Mouse (Mus musculus): ENCODE results near the gene Nfix. TPM values are rescaled to one million over a fixed set of nuclear protein-coding genes. Genes with fewer than 3 reads are reported as not detected.

Gene Nfix
- total RNA-seq, 2 experiments from 2014 or later: 12.0 to 44.4 TPM

- no peak for ATAC-seq (replicated peaks; ENCODE audit: poor library complexity)
These were observed 30.8 kb downstream of the Nfix start for GRCm38 (mm10) chr8:84769324-84769723.

GRCm38 (mm10) chr8:84768343-84769095, 31.6 kb downstream of the Nfix start:
- ATAC-seq (replicated peaks; ENCODE audit: poor library complexity): no peak

GRCm38 (mm10) chr8:84767221-84767620, 32.9 kb downstream of the Nfix start:
- no peak for ATAC-seq (replicated peaks; ENCODE audit: poor library complexity)

- no peak for ATAC-seq (replicated peaks; ENCODE audit: poor library complexity)
These were observed 33.7 kb downstream of the Nfix start for GRCm38 (mm10) chr8:84766422-84766821.

- ATAC-seq (replicated peaks; ENCODE audit: poor library complexity): no peak
These were observed 34.5 kb downstream of the Nfix start for GRCm38 (mm10) chr8:84765629-84766028.

GRCm38 (mm10) chr8:84764870-84765495, 35.2 kb downstream of the Nfix start:
- no peak for ATAC-seq (replicated peaks; ENCODE audit: poor library complexity)

GRCm38 (mm10) chr8:84764100-84764499, 36.0 kb downstream of the Nfix start:
- no peak for ATAC-seq (replicated peaks; ENCODE audit: poor library complexity)

GRCm38 (mm10) chr8:84760901-84761300, 39.2 kb downstream of the Nfix start:
- ATAC-seq (replicated peaks; ENCODE audit: poor library complexity): no peak

GRCm38 (mm10) chr8:84760405-84760805, 39.7 kb downstream of the Nfix start:
- no peak for ATAC-seq (replicated peaks; ENCODE audit: poor library complexity)

GRCm38 (mm10) chr8:84759718-84760117, 40.4 kb downstream of the Nfix start:
- ATAC-seq (replicated peaks; ENCODE audit: poor library complexity): no peak

- ATAC-seq (replicated peaks; ENCODE audit: poor library complexity): peak; percentile 79
These were observed 41.0 kb downstream of the Nfix start for GRCm38 (mm10) chr8:84759126-84759525.

- ATAC-seq (replicated peaks; ENCODE audit: poor library complexity): no peak
These were observed 41.8 kb downstream of the Nfix start for GRCm38 (mm10) chr8:84758308-84758707.

GRCm38 (mm10) chr8:84757501-84757900, 42.6 kb downstream of the Nfix start:
- ATAC-seq (replicated peaks; ENCODE audit: poor library complexity): no peak

- no peak for ATAC-seq (replicated peaks; ENCODE audit: poor library complexity)
These were observed 47.2 kb downstream of the Nfix start for GRCm38 (mm10) chr8:84752734-84753582.

GRCm38 (mm10) chr8:84749519-84749918, 50.6 kb downstream of the Nfix start:
- no peak for ATAC-seq (replicated peaks; ENCODE audit: poor library complexity)

GRCm38 (mm10) chr8:84745032-84745925, 54.9 kb downstream of the Nfix start:
- no peak; the same call in 1 of the 2 replicates for ATAC-seq (replicated peaks; ENCODE audit: poor library complexity)

- ATAC-seq (replicated peaks; ENCODE audit: poor library complexity): peak; percentile 11; the same call in 1 of the 2 replicates
These were observed 56.4 kb downstream of the Nfix start for GRCm38 (mm10) chr8:84743517-84744420.

GRCm38 (mm10) chr8:84743054-84743415, 57.1 kb downstream of the Nfix start:
- no peak for ATAC-seq (replicated peaks; ENCODE audit: poor library complexity)
